15 mouse cellular contexts compared by ENCODE assay signal in the genomic region with DNA sequence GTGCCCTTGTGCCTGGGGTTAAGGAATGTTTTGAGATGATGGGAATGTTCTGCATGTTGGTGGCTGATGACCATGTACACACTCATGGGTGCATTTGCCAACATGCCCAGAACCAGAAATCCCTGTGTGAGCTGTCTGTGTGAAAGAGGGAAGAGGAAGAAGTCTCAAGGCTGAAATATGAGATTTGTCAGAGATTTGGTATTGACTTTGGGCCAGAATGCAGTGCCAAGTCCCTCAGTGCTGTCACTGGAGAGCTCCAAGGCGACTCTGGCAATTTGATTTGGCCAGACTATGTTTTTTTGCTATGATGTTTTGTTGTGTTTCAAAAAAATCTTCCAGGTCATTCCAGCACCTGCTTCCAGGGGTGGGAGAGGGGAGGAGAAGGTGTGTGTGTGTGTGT.
"Had no signal": no experiment of that assay in that cellular context is flagged by ENCODE, and none has a peak within 500 bp of the region (broad histone marks: within the 10 kb centered on the region; RNA-seq: fewer than 3 reads in every experiment).

No protein-coding gene starts in this region.

- H3K4me3 ChIP-seq: limb, embryonic 15.5 days; liver, embryonic 12.5 days; megakaryocyte, embryonic 14.5 days; midbrain, embryonic 15.5 days; neural tube, embryonic 12.5 days had no signal

- H3K9me3 ChIP-seq: limb, embryonic 15.5 days; liver, embryonic 12.5 days; megakaryocyte, embryonic 14.5 days; midbrain, embryonic 15.5 days; neural tube, embryonic 12.5 days had no signal

- ATAC-seq: liver, embryonic 12.5 days; midbrain, embryonic 15.5 days had no signal

- DNase-seq: kidney, postnatal 25 days; lung, embryonic 14.5 days; lung, postnatal 10 days; retina, postnatal 1 day; right cerebral cortex, postnatal 4 days; spleen, adult 18-20 months; thymus, adult 18-20 months; thymus, postnatal 14 days had no signal

- H3K36me3 ChIP-seq: limb, embryonic 15.5 days; liver, embryonic 12.5 days; midbrain, embryonic 15.5 days; neural tube, embryonic 12.5 days had no signal

- H3K27ac ChIP-seq: limb, embryonic 15.5 days; liver, embryonic 12.5 days; macrophage; midbrain, embryonic 15.5 days; neural tube, embryonic 12.5 days had no signal

- H3K4me1 ChIP-seq: limb, embryonic 15.5 days; liver, embryonic 12.5 days; megakaryocyte, embryonic 14.5 days; midbrain, embryonic 15.5 days; neural tube, embryonic 12.5 days had no signal

- H3K27me3 ChIP-seq: limb, embryonic 15.5 days; liver, embryonic 12.5 days; megakaryocyte, embryonic 14.5 days; midbrain, embryonic 15.5 days; neural tube, embryonic 12.5 days had no signal

- H3K9ac ChIP-seq: limb, embryonic 15.5 days; liver, embryonic 12.5 days; lung, embryonic 14.5 days; midbrain, embryonic 15.5 days; neural tube, embryonic 12.5 days had no signal

- H3K4me2 ChIP-seq: limb, embryonic 15.5 days; liver, embryonic 12.5 days; lung, embryonic 14.5 days; midbrain, embryonic 11.5 days; midbrain, embryonic 15.5 days; neural tube, embryonic 12.5 days had no signal
